Mouse (Mus musculus): Measurements from ENCODE around the gene Pygm.

Gene Pygm

GRCm38 (mm10) chr19:6409176-6409575 is 25.0 kb downstream of the Pygm start:
- no peak for DNase-seq (ENCODE audit: low spot score in 2 of 2)

DNA sequence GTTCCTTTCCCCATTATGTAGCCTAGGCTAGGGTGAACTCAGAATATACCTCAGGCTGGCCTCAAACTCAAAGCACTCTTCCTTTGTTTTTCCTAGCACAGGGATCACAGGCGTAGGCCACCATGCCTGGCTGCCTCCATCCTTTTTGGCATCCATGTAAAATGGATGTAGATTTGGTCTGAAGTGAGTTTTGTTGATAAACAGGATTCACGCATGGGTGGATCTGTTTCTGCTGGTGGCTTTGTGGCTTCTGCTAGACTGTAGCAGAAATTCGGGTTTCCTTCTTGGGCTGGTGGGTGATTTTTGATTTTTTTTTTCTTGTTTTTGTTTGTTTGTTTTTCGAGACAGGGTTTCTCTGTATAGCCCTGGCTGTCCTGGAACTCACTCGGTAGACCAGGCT is 25.7 kb downstream of the Pygm start:
- DNase-seq (ENCODE audit: low spot score in 2 of 2) = no peak

GRCm38 (mm10) chr19:6412798-6413197 is 28.6 kb downstream of the Pygm start:
- DNase-seq (ENCODE audit: low spot score in 2 of 2) = no peak

GRCm38 (mm10) chr19:6415454-6415853 is 31.3 kb downstream of the Pygm start:
- no peak for DNase-seq (ENCODE audit: low spot score in 2 of 2)

DNA sequence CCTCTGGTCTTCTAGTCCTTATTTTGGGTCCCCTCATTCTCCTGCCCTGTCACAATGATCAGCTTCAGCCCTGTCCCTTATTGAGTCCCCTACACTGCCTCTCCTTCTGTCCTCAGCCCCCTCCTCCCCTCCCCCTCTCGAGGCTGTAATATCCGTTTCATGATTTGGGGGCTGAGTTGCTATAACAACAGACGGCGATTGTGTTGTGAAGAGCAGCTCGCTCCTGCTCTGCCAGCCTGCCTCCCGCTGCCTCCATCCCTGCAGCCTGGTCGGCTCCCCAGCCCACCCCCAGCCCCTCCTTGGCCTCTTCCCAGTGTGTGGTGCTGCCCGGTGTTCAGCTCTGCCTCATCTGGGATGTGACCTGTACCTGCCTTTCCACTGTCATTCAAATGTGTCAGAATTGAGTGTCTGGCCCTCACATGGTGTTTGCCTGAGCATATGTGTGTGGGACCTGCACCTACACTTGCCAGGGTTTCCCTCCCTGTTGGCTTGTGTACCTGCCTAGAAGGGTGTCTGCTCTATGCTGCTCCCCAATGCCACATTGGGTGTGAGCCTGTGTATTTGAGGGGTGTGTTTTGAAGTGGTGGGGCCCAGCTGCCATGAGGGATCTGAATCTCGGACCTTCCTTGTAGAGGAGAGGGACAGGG is 32.0 kb downstream of the Pygm start:
- no peak for DNase-seq (ENCODE audit: low spot score in 2 of 2)

- no peak for DNase-seq (ENCODE audit: low spot score in 2 of 2)
These were observed 32.9 kb downstream of the Pygm start for GRCm38 (mm10) chr19:6416894-6417761.

- peak; percentile 89 to 97 for DNase-seq (ENCODE audit: low spot score in 2 of 2)
These were observed 34.2 kb downstream of the Pygm start, which contains the start of gene Nrxn2 for GRCm38 (mm10) chr19:6418233-6418879. Gene Nrxn2, plus strand, starts transcription at chr19:6418731.

DNA sequence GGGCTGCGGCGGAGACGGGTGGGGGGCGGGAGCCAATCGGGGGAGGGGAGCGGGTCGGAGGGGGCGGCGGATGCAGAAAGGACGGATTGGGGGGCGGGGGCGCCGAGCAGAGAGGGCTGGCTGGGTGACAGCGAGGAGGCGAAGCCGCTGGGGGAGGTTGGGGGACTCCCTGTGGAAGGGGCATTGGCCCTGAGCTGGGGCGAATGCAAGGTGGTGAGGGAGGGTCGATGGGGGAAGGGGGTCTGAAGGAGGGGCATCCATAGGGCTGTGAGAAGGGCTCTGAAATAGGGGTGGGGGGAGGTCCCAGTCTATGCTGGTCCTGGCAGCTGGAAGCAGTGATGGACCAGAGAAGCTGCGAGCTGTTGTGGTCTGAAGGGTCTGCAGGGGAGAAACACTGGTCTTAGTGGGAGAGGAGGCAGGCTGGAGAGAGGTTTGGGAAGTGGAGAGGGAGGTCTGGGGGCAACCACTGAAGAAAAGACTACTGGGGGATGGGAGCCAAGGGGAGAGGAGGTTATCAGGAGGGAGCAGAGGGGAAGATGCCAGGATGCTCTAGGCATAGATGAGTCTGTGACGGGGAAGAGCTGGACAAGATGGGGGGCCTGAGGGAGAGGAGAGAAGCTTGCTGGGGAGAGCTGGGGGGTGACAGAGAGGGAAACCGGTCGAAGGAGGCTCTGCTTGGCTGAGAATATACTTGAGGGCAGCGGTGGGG is 34.9 kb downstream of the Pygm start:
- no peak for DNase-seq (ENCODE audit: low spot score in 2 of 2)

DNA sequence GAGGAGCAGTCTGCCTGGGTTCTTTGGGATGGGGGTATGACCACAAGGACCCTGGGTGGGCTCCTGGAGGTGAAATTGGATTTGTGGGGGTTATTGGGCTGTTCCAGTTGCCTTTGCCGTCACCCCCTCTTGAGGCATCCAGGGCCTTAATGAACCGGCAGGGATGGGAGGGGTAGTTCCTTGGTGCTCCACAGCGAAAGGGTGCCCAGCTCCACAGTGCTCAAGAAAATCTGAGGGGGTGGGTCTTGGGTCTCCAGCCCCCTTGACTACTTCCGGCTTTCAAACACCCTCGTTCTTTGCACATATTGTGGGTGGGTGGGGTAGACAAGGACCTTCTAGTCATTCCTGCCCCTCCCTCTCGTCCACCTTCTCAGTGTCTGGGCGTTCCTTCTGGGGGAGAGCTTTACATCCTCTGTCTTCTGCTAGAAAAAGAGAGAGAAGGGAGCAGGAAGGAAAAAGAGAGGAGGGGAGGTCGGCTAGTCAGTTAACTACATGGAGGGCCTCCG is 35.7 kb downstream of the Pygm start:
- no peak for DNase-seq (ENCODE audit: low spot score in 2 of 2)

DNA sequence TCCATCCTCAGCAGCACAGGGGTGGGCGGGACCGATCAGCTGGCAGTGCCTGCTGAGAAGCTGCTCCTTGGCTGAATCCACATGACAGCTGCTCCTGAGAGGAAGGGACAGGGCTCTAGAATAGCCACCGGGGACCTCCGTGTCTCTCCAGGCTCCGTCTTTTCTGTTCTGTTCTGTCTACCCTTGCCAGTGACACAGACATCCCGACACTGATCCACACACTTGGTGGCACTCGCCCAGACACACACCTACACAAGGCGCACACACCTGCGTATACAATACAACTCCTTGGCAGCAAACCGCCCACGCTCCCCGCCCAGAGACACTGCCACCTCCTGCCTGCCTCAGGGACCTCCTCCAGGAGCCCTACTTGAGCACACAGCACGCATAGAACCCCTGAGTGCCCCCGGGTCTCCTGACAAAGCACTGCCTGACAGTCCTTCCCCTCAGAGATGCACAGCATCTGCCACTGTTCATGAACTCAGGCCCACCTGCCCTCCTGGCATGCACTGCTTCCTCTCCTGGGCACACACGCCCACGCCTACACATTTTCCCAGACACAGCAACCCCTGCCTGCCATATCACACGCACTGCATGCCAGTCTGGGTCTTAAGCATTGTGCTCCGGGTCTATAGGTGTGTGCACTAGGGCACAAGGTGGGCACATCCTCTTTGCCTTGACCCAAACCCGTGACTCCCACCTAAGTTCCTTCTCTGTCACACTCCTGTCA is 36.4 kb downstream of the Pygm start:
- DNase-seq (ENCODE audit: low spot score in 2 of 2) = no peak

DNA sequence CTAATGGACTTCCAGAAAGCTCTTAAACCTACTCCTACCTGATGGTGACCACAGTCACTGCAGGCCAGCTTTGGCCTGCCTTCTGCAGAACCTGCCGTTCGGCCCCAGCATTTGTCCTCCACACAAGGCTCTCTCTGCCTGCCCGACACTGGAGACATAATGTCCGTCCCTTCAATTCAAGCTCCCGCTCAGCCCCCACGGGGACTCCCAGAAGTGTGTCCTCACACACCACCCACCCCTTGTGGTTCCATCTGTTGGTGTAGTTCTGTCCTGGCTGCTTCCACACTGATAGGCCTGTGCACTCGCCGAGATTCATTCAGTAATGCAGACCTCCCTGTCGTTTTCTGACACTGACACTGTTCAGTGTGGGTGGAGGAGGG is 37.0 kb downstream of the Pygm start:
- no peak for DNase-seq (ENCODE audit: low spot score in 2 of 2)

DNA sequence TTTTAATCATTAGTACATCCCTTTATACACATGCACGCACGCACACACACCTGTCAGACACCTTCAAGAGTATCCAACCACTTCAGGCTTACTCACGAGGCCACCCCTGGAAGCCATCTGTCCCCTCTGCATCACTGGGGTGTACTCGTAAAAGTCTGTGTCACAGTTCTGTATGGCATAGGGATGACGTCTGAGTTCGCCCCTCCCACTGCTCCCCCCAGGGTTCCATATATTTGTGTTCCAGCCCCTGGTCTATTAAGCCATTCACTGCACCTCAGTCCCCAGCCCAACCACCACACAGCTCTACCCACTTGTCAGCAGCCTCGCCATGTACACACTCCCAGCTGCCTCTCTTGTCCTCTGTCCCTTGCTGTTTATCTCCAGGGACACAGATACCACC is 37.8 kb downstream of the Pygm start:
- no peak for DNase-seq (ENCODE audit: low spot score in 2 of 2)

- DNase-seq (ENCODE audit: low spot score in 2 of 2) = no peak
These were observed 39.0 kb downstream of the Pygm start for GRCm38 (mm10) chr19:6423241-6423640.

DNA sequence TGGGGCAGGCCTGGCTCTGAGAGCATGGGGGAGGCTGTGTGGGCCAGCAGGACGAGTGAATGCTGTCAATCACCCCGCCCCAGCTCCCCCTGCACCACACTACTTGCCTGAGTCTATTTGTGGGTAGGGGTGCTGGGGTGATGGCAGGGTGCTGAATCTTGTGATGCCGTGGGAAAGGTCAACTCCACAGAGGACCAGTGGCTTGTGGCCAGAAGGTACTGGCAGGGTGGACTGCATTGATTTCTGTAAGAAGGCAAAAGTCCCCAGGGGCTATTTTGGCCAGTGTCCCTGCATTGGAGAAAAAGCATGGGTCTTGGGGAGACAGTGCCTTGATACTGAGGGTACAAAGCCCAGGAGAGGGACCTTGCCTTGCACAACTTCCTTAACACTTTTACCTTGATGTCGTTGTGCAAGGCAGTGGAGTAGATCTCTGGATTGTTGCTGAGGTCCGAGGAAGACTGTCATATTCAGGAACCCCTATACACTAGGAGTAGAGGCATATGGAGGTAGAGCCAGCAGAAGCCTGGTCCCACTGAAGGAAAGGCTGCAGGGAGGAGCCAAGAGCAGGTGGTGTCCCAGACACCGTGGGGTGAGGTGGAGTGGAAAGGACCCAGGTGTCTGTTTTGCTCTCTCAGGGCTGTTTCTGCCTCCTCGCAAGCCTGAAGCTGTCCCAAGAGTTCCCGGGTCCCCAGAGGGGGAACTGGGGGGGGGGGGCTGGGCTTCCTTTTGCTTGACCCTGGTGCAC is 40.1 kb downstream of the Pygm start:
- no peak for DNase-seq (ENCODE audit: low spot score in 2 of 2)

GRCm38 (mm10) chr19:6425595-6425994 is 41.4 kb downstream of the Pygm start:
- no peak for DNase-seq (ENCODE audit: low spot score in 2 of 2)

DNA sequence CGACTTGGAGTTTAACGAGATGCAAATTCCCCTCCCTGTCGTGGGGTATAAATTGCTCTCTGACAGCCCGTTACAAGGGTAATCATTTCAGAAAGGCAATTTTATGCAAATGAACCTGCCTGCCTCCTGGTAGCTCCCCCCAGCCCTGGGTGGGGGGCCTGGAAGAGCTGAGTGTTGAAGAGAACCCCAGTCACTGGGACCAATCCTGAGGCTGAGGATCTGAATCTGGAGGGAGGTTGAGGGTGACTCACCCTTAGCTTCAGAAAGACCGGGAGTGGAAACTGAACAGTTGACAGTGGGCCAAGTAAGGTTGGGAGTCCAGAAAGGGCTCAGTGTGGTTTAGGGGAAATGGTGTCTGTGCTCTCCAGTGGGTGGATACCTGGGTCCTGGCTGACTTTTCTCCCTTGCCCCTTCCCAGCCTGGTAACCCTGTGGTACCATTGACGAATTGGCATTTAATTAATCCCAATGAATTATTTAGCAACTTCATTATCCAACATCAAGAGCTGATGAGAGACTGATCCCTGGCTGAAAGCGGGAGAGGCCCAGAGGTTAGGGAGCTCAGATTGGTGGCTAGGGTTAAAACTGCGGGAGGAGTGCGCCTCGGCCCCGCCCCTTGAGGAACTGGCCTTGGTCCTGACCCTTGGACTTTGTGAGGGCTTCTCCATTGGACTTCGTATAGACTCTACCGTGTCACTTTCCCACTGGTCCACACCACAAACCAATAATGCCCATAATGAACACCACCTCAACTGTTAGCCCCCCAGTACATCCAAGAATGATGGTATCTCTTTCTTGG is 42.7 kb downstream of the Pygm start:
- no peak for DNase-seq (ENCODE audit: low spot score in 2 of 2)

- peak in 1 of 2 experiments; percentile 42 for DNase-seq (ENCODE audit: low spot score in 2 of 2)
These were observed 43.6 kb downstream of the Pygm start for GRCm38 (mm10) chr19:6427653-6428434.

DNA sequence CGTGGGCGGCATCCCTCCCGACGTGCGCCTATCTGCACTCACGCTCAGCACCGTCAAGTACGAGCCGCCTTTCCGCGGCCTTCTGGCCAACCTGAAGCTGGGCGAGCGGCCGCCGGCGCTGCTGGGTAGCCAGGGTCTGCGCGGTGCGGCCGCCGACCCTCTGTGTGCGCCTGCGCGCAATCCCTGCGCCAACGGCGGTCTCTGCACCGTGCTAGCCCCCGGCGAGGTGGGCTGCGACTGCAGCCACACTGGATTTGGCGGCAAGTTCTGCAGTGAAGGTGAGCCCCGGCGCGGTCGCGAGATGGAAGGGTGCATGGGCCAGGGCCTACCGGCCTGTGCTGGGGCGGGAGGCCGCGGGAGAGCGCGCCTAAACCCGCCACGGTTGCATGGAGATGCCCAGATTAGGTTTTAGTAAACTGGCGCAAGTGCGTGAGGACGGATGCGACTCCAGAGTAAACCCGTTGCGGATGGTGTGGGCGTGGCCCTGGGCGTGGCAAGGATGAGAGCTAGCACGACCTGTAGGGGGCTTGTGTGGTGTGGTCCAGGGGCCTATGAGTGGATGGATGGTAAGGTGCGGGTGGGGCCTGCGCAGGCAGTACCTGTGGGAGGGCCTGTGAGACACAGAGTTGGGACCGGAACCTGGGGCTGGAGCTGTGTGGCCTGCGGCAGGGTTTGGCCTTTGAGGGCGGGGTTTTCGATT is 44.5 kb downstream of the Pygm start:
- peak in 1 of 2 experiments; percentile 39 for DNase-seq (ENCODE audit: low spot score in 2 of 2)

All from cerebellum, postnatal 4 days (tissue).